Mouse (Mus musculus) forebrain, embryonic 16.5 days (tissue): Measurements from ENCODE around the gene Erf. TPM values are rescaled to one million over a fixed set of nuclear protein-coding genes. Genes with fewer than 3 reads are reported as not detected.

Experiments used
- ATAC-seq: fragments of 200-750 bp; cut with Nextera tagmentation; 2 replicates; pipeline ENCODE4 v1.8.0; 2017; ENCODE audit warnings: mild to moderate bottlenecking, moderate library complexity
- H3K27ac ChIP-seq: fragments of 300-500 bp; sonication (generic); 2 replicates; pipeline ENCODE4 v1.5.1; 2014; ENCODE audit warnings: low read length, control low read depth
- H3K27me3 ChIP-seq: fragments of 300-500 bp; sonication (generic); replicated peaks from 2 replicates; pipeline ENCODE4 v1.6.1; 2014; ENCODE audit warnings: low read length; ENCODE audit not compliant: control insufficient read depth, insufficient read depth
- H3K36me3 ChIP-seq: fragments of 300-500 bp; sonication (generic); 2 replicates; pipeline ENCODE4 v1.6.1; 2014; ENCODE audit not compliant: control insufficient read depth, insufficient read depth
- H3K4me1 ChIP-seq: fragments of 300-500 bp; sonication (generic); replicated peaks from 2 replicates; pipeline ENCODE4 v1.6.1; 2014; ENCODE audit warnings: low read length; ENCODE audit not compliant: control insufficient read depth, insufficient read depth
- H3K4me2 ChIP-seq: fragments of 300-500 bp; sonication (generic); 2 replicates; pipeline ENCODE4 v1.6.1; 2014; ENCODE audit warnings: mild to moderate bottlenecking, low read length, control low read depth
- H3K4me3 ChIP-seq: fragments of 300-500 bp; sonication (generic); replicated peaks from 2 replicates; pipeline ENCODE4 v1.5.1; 2014; ENCODE audit warnings: mild to moderate bottlenecking, low read length, control low read depth
- H3K9ac ChIP-seq: fragments of 300-500 bp; sonication (generic); replicated peaks from 2 replicates; pipeline ENCODE4 v1.6.1; 2014; ENCODE audit warnings: low read depth, low read length, control low read depth
- H3K9me3 ChIP-seq: fragments of 300-500 bp; sonication (generic); 2 replicates; pipeline ENCODE4 v1.6.1; 2016; ENCODE audit warnings: low read length; ENCODE audit not compliant: control insufficient read depth
- WGBS: fragments of 180-500 bp; shearing (Covaris S2); extraction: QIAGEN DNeasy Blood & Tissue Kit; methylation state at CpG from one replicate; pipeline ENCODE4 v1.1.7; 2014; 5-methylcytosine and 5-hydroxymethylcytosine counted together
- polyA plus RNA-seq: library from polyadenylated mRNA; unstranded; fragments of >200 nt; fragmentation: Nextera tagmentation; extraction: Ambion mirVana; gene quantifications from 2 replicates; pipeline ENCODE4 v1.2.1, GENCODE M21; 2015

Gene Erf
- polyA plus RNA-seq, 1 experiment from 2014 or later: 4.8 TPM

DNA sequence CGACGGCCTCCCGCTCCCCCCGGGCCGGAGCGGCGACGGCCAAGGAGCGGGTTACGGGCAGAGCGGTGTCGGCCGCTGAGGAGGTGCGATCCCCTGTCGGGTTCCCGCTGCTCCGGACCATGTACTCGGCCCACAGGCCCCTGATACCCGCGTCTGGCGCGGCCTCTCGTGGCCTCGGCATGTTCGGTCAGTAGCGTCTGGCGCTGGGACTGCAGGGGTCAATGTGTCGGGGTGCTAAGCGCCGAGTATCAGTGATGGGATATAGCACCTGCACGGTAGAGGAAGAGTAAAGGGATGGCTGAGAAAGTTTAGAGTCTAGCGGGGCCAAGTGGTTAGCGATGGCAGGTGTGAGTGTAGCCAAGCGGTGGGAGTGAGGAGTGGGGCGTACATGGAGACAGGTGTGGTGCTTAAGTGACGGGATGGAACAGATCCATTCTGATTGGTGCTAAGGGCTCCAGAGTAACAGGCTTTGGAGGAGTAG, 32.2 kb upstream of the Erf start:
- Histone ChIP-seq H3K27ac (peak overlapping the region; percentile 97), H3K27me3 (no peaks in the 10 kb centered on the region), H3K9ac (peak overlapping the region; percentile 85), H3K36me3 (peaks cover 25% of the 10 kb centered on the region), H3K9me3 (no peaks in the 10 kb centered on the region), H3K4me1 (peaks cover 50% of the 10 kb centered on the region), H3K4me3 (peak overlapping the region; percentile 67), H3K4me2 (peak overlapping the region; percentile 93)
- no peak for ATAC-seq
- WGBS: 0% methylated on average over 28 of the region's 36 CpGs

DNA sequence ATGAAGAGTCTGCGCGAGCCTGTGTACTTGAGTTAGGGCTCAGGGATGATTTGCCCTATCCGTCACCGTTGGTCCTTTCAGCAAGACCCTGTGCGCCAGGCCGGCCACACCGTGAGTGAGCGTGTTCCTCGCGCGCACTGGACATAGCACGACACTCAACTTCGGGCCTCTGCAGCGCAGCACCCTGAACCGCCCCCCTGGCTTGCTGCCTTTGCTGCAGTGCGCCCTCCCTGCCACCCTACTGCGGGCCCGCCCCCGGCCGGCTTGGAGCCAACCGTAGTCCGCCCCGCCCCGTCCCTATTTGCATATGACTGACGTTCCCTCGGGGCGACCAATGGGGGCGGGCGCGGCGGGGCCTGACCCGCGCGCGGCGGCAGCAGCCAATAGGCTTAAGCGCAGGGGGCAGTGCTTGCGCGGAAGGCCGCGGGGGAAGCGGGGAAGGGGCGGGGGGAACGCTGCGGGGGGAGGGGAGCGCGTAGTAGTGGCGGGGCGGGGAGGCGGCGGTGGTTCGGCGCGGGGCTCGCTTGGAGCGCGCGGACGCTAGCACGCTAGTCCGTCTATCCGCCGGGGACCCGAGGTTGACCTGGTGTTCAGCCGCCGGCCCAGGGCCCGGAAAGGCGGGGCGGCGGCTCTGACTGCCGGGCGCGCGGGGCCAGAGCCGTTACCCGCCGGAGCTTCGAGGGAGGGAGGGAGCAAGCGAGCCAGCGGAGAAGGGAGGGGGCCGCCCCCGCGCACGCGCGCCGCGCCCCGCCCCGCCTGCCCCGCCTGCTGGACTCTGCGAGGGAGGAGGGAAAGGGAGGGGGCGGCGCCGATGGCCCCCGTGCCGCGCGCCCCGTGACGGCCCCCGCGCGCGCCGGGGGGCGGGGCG, 31.4 kb upstream of the Erf start:
- peaks cover 55% of the 10 kb centered on the region for H3K4me1 ChIP-seq
- ATAC-seq: peak; percentile 66
- peak overlapping the region; percentile 67 for H3K4me3 ChIP-seq
- peak overlapping the region; percentile 93 for H3K4me2 ChIP-seq
- H3K27me3 ChIP-seq: no peaks in the 10 kb centered on the region
- H3K36me3 ChIP-seq: peaks cover 17% of the 10 kb centered on the region
- under 1% methylated on average over 69 of the region's 108 CpGs for WGBS
- H3K27ac ChIP-seq: peak overlapping the region; percentile 100
- H3K9me3 ChIP-seq: no peaks in the 10 kb centered on the region
- peak overlapping the region; percentile 85 for H3K9ac ChIP-seq

DNA sequence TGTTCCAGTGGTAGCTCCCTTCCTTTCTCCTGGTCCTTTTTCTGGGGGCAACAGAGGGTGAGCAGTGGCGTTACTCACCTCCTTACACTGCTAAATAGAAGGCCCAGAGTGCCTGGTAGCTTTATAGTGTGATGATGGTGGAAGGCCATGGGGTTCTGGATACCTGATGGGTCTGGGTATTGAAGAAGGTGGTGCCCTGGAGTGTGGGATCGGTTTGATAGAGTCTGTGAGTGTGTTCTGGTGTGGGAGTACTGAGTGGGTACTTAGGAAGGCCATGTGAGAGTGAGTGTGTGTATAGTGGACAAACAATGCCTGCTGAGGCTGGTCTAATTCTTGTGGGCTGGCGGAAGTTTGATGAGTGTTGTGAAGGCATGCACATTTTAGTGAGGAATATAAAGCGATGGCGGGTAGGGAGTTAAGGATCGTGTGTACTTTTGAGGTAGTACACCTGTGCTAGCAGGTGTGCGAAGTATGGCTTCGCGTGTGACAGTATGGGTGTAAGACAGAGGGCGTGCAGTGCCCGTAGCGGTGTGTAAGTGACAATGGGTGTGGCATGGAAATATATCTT, 30.7 kb upstream of the Erf start:
- peak overlapping the region; percentile 100 for H3K27ac ChIP-seq
- H3K4me2 ChIP-seq: peak overlapping the region; percentile 80
- H3K4me3 ChIP-seq: peak overlapping the region; percentile 67
- H3K9me3 ChIP-seq: no peaks in the 10 kb centered on the region
- peaks cover 13% of the 10 kb centered on the region for H3K36me3 ChIP-seq
- peak; percentile 7; the same call in 1 of the 2 replicates for ATAC-seq
- H3K4me1 ChIP-seq: peaks cover 56% of the 10 kb centered on the region
- peak overlapping the region; percentile 55 for H3K9ac ChIP-seq
- no peaks in the 10 kb centered on the region for H3K27me3 ChIP-seq
- 14% methylated on average over 12 of the region's 12 CpGs for WGBS

DNA sequence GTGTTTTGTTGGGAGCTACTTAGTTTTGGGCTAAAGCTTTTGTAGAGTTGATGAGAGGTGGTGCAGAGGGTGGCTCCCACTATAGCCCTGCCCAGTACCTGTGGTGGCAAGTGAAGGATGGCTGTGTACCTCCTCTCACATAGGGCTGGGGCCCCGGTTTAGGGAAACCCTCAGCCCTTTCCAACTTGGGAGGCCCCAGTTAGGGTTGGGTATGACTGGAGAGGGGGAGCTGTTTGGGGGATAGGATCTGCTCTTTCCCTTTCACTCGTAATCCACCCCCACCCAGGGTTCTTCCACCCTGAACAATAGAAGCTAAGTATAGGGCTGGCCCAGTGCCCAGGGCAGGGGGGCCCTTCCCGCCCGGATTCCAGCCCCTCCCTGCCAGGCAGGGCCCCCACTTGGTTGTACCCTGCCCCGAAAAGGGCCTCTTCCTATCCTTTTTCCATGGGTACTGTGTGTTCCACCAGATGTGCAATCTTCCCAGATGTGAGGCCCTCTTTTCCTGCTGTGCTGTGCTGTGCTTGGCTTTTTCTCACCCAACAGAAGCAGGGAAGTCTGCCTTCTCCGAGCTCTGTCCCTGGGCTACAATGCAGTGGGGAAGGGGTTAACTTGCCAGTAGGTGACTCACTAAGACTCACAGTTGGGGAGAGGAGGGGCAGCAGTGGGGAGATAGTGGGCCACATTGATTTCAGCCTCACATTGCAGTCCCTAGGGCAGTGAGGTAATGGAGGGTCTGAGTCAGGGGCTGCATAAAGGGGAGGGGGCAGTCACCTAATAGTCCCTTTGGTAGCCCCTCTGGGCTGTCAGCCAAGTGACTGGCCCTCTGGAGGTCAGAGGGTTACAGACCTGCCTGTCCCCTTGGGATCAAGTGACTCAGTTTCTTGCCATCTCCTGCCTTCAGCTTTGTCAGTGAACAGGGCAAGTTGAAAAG, 29.6 kb upstream of the Erf start:
- peaks cover 2% of the 10 kb centered on the region; the same call in 1 of the 2 replicates for H3K36me3 ChIP-seq
- peak overlapping the region; percentile 78 for H3K9ac ChIP-seq
- no peak for ATAC-seq
- peaks cover 66% of the 10 kb centered on the region for H3K4me1 ChIP-seq
- H3K4me2 ChIP-seq: peak overlapping the region; percentile 80
- no peaks in the 10 kb centered on the region for H3K9me3 ChIP-seq
- no peaks in the 10 kb centered on the region for H3K27me3 ChIP-seq
- 1% methylated on average over 6 of the region's 6 CpGs for WGBS
- peak overlapping the region; percentile 67 for H3K4me3 ChIP-seq
- peak overlapping the region; percentile 100 for H3K27ac ChIP-seq

DNA sequence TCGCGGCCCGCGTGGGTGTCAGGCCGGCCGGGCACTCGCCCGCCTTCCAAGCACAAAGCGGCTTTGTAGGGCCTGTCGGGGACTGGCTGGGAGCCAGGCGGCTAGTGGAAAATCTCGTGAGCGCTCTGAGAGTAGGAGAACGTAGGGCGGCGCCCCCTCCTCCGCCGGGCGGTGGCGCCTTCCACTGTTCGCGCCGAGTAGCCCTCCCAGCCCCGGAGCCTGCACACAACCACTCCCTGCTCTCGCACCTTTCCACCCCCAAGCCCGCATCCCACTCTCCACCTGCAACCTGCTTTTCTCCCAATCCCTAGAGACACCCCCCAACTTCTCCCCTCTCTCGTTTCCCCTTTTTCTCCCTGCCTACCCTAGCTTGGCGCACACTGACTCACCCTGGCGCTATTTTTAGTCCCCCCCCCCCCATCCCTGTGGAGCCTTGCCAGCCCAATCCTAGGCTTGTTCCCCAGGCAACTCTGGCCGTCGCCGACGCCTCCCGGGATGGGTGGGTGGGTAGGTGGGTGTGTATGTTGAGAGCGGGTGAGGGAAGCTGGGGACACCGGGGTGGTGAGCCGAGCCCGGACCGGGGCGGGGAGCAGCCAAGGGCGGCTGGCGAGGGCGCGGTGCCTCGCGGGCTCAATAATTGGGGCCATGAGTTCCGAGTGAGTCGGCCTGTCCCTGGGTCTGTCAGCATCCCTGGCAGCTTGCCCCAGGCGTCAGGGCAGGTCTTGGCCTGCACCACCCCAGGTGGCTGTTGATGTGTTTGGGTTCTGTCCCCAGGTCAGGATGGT, 28.7 kb upstream of the Erf start:
- WGBS: under 1% methylated on average over 48 of the region's 49 CpGs
- no peaks in the 10 kb centered on the region for H3K36me3 ChIP-seq
- H3K27me3 ChIP-seq: no peaks in the 10 kb centered on the region
- H3K4me3 ChIP-seq: peak overlapping the region; percentile 67
- H3K4me2 ChIP-seq: peak overlapping the region; percentile 80
- peak overlapping the region; percentile 100 for H3K27ac ChIP-seq
- peak overlapping the region; percentile 78 for H3K9ac ChIP-seq
- ATAC-seq: peak; percentile 61
- no peaks in the 10 kb centered on the region for H3K9me3 ChIP-seq
- H3K4me1 ChIP-seq: peaks cover 62% of the 10 kb centered on the region

DNA sequence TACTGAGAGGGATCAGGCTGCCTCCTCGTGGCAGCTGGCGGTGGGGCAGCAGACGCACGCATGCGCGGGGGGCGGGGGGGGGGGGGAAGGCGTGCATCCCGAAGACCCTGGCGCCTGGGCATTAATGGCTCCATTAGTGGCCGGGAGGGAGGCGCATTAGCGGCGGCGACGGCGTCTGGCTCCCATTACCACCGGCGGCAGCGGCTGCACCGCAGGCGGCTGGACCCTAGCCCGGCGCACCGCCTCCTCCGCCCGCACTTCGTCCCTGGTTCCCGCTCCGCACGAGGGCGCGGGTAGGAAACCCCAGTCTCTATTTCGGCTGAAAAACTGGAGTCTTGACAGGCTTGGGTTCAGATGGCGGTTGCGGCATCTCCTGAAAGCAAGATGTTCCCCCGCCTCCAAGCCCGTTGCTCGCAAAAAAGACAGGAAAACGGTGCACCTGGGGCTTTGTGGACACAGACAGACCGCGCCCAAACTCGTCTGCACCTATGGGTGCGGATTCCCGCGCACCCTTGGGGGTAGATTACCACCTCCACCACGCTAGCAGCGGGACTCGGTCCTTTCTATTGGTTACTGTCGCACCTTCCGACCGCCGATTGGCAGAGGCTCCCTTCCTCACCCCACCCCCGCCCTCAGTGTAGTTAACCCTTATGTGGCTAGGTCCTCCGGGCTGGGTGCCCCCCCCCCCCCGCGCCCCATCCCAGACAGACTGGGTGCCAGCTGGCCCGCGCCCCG, 27.9 kb upstream of the Erf start:
- H3K9ac ChIP-seq: peak overlapping the region; percentile 78
- peak overlapping the region; percentile 67 for H3K4me3 ChIP-seq
- no peaks in the 10 kb centered on the region for H3K9me3 ChIP-seq
- H3K4me2 ChIP-seq: peak overlapping the region; percentile 80
- ATAC-seq: peak; percentile 79
- peaks cover under 1% of the 10 kb centered on the region; the same call in 1 of the 2 replicates for H3K36me3 ChIP-seq
- H3K27me3 ChIP-seq: no peaks in the 10 kb centered on the region
- H3K27ac ChIP-seq: peak overlapping the region; percentile 100
- WGBS: 0% methylated on average over 53 of the region's 60 CpGs
- H3K4me1 ChIP-seq: peaks cover 58% of the 10 kb centered on the region

DNA sequence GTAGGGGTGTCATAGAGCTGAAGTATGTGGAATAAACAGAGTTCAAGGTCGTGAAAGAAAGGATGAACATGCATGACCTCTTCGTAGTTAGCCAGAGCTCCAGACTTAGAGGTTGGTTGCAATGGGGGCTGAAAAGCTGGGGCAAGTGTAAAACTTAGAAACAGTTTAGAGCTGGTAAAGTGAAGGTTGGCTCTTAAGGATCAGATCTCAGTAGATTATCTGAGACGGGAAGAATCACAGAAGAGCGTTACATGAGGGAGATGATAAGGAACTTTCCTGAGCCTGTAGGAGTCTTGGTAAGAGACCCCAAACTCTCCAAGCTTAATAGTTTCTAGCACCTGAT, 27.4 kb upstream of the Erf start:
- Histone ChIP-seq H3K27ac (peak overlapping the region; percentile 100), H3K4me3 (peak overlapping the region; percentile 67), H3K36me3 (peaks cover 2% of the 10 kb centered on the region; the same call in 1 of the 2 replicates), H3K9ac (peak overlapping the region; percentile 78), H3K9me3 (no peaks in the 10 kb centered on the region), H3K4me2 (peak overlapping the region; percentile 80), H3K4me1 (peaks cover 53% of the 10 kb centered on the region), H3K27me3 (no peaks in the 10 kb centered on the region)
- ATAC-seq: no peak
- 11% methylated on average over 4 of the region's 4 CpGs for WGBS

DNA sequence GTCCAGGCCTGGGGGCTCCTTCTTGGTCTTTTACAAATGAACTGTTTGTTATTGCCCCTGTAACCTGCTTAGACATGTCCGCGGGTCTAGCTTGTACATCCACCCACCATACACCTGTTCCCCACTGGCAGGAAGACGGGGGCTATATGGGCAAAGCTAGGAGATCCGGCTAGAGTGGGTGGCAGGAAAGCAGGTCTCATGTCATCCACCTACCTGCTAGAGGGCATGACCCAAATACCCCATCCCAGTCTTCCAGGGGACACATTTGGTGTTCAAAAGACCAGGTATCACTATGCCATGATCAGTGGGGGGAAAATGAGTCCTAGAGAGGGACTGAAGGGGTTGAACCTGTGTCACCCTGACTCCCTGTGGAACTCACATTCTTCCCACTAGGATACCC, 26.8 kb upstream of the Erf start:
- no peak overlapping the region; the same call in 1 of the 2 replicates for H3K9ac ChIP-seq
- peaks cover 2% of the 10 kb centered on the region; the same call in 1 of the 2 replicates for H3K36me3 ChIP-seq
- no peak overlapping the region; the same call in 1 of the 2 replicates for H3K4me3 ChIP-seq
- peaks cover 53% of the 10 kb centered on the region for H3K4me1 ChIP-seq
- no peak for ATAC-seq
- no peaks in the 10 kb centered on the region for H3K27me3 ChIP-seq
- peak overlapping the region; percentile 80; the same call in 1 of the 2 replicates for H3K4me2 ChIP-seq
- H3K9me3 ChIP-seq: no peaks in the 10 kb centered on the region
- WGBS: 87% methylated on average over 4 of the region's 4 CpGs
- H3K27ac ChIP-seq: peak overlapping the region; percentile 100
